Mouse (Mus musculus): ENCODE measurements around the gene Zfp950.

DNA sequence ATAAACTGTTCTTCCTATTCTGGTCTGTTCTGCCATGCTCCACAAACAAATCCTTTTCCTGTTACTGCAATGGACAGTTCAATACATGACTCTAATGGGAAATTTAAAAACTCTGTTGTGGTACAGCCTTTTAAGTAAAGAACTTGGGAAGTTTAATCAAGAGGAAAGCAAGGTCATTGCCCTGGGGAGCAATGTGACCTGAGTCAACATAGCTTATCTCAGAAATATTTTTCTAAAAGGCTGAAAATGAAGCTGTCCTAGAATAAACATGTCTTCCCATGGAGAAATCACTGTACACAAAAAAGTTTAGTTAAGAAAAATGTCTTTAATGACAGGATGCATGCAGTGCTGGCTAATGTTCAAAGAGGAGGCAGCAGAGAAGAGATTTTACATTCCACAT is 2.0 kb downstream of the Zfp950 start:
- TF ChIP-seq CTCF (IDR thresholded peaks at IDR 0.05; ENCODE audit: extremely low read depth, insufficient read depth, low read length) (no peak), POLR2A (IDR thresholded peaks at IDR 0.05; ENCODE audit: extremely low read depth, insufficient read depth, low read length) (no peak)

Data from cortical plate, adult 2 months (tissue).